Mouse (Mus musculus) liver, postnatal 0 days (tissue): Measurements from ENCODE around the gene Amz2.

Experiments
- CTCF ChIP-seq: sonication (generic); IDR thresholded peaks from 2 replicates; pipeline ENCODE4 v1.5.1; 2016; ENCODE audit warnings: antibody characterized with exemption, low read depth
- EP300 ChIP-seq: IDR thresholded peaks from 2 replicates; pipeline ENCODE4 v1.6.1; 2016; ENCODE audit warnings: antibody characterized with exemption, low read depth, mild to moderate bottlenecking

GRCm38 (mm10) chr11:109436889-109437288 is 11.1 kb downstream of the Amz2 start:
- no peak for TF ChIP-seq CTCF
- no peak for TF ChIP-seq EP300
